Mouse (Mus musculus): ENCODE measurements around the gene Pakap. TPM values are rescaled to one million over a fixed set of nuclear protein-coding genes. Genes with fewer than 3 reads are reported as not detected.
A peak's percentile ranks its signal among the peaks of the same experiment; 100 is the strongest.

Pakap gene
- total RNA-seq, 2 experiments from 2014 or later = not detected

- no peak for ATAC-seq (replicated peaks; ENCODE audit: low FRiP score, low TSS enrichment, poor library complexity, severe bottlenecking)
These were observed 92.5 kb downstream of the Pakap start for GRCm38 (mm10) chr4:57660470-57660869.

- ATAC-seq (replicated peaks; ENCODE audit: low FRiP score, low TSS enrichment, poor library complexity, severe bottlenecking) = no peak
These were observed 98.1 kb downstream of the Pakap start for GRCm38 (mm10) chr4:57666101-57666500.

GRCm38 (mm10) chr4:57670813-57671469, 103.0 kb downstream of the Pakap start:
- ATAC-seq (replicated peaks; ENCODE audit: low FRiP score, low TSS enrichment, poor library complexity, severe bottlenecking) = peak; percentile 19; the same call in 1 of the 2 replicates

- ATAC-seq (replicated peaks; ENCODE audit: low FRiP score, low TSS enrichment, poor library complexity, severe bottlenecking) = no peak
These were observed 104.6 kb downstream of the Pakap start for GRCm38 (mm10) chr4:57672541-57672940.

GRCm38 (mm10) chr4:57672996-57673906, 105.3 kb downstream of the Pakap start:
- peak; percentile 86 for ATAC-seq (replicated peaks; ENCODE audit: low FRiP score, low TSS enrichment, poor library complexity, severe bottlenecking)

- no peak for ATAC-seq (replicated peaks; ENCODE audit: low FRiP score, low TSS enrichment, poor library complexity, severe bottlenecking)
These were observed 106.4 kb downstream of the Pakap start for GRCm38 (mm10) chr4:57674351-57674750.

- ATAC-seq (replicated peaks; ENCODE audit: low FRiP score, low TSS enrichment, poor library complexity, severe bottlenecking) = 0 out of 2 replicates have a peak, but pooled peaks have one; percentile 20
These were observed 107.4 kb downstream of the Pakap start for GRCm38 (mm10) chr4:57675387-57675786.

GRCm38 (mm10) chr4:57677916-57678315, 109.9 kb downstream of the Pakap start:
- ATAC-seq (replicated peaks; ENCODE audit: low FRiP score, low TSS enrichment, poor library complexity, severe bottlenecking) = no peak

- ATAC-seq (replicated peaks; ENCODE audit: low FRiP score, low TSS enrichment, poor library complexity, severe bottlenecking) = no peak
These were observed 111.0 kb downstream of the Pakap start for GRCm38 (mm10) chr4:57678991-57679457.

- ATAC-seq (replicated peaks; ENCODE audit: low FRiP score, low TSS enrichment, poor library complexity, severe bottlenecking) = no peak
These were observed 112.2 kb downstream of the Pakap start for GRCm38 (mm10) chr4:57680186-57680585.

GRCm38 (mm10) chr4:57681511-57681910, 113.5 kb downstream of the Pakap start:
- no peak for ATAC-seq (replicated peaks; ENCODE audit: low FRiP score, low TSS enrichment, poor library complexity, severe bottlenecking)

GRCm38 (mm10) chr4:57682341-57682740, 114.4 kb downstream of the Pakap start:
- ATAC-seq (replicated peaks; ENCODE audit: low FRiP score, low TSS enrichment, poor library complexity, severe bottlenecking) = no peak

GRCm38 (mm10) chr4:57682944-57683343, 115.0 kb downstream of the Pakap start:
- ATAC-seq (replicated peaks; ENCODE audit: low FRiP score, low TSS enrichment, poor library complexity, severe bottlenecking) = no peak

- ATAC-seq (replicated peaks; ENCODE audit: low FRiP score, low TSS enrichment, poor library complexity, severe bottlenecking) = no peak
These were observed 116.8 kb downstream of the Pakap start for GRCm38 (mm10) chr4:57684676-57685215.

GRCm38 (mm10) chr4:57686736-57687135, 118.8 kb downstream of the Pakap start:
- ATAC-seq (replicated peaks; ENCODE audit: low FRiP score, low TSS enrichment, poor library complexity, severe bottlenecking) = no peak

GRCm38 (mm10) chr4:57687583-57687982, 119.6 kb downstream of the Pakap start:
- no peak for ATAC-seq (replicated peaks; ENCODE audit: low FRiP score, low TSS enrichment, poor library complexity, severe bottlenecking)

- ATAC-seq (replicated peaks; ENCODE audit: low FRiP score, low TSS enrichment, poor library complexity, severe bottlenecking) = no peak
These were observed 120.2 kb downstream of the Pakap start for GRCm38 (mm10) chr4:57688131-57688530.

GRCm38 (mm10) chr4:57690001-57690400, 122.0 kb downstream of the Pakap start:
- no peak for ATAC-seq (replicated peaks; ENCODE audit: low FRiP score, low TSS enrichment, poor library complexity, severe bottlenecking)

GRCm38 (mm10) chr4:57690805-57691204, 122.8 kb downstream of the Pakap start:
- no peak for ATAC-seq (replicated peaks; ENCODE audit: low FRiP score, low TSS enrichment, poor library complexity, severe bottlenecking)

Measured in megakaryocyte-erythroid progenitor cell, adult 5-6 weeks (primary cell).